Mouse (Mus musculus): ENCODE measurements around the gene Grik2. TPM values are rescaled to one million over a fixed set of nuclear protein-coding genes. Genes with fewer than 3 reads are reported as not detected.
"Not testable (repeated sequence)": the region's sequence is repeated elsewhere in the genome, so short reads cannot be mapped to it uniquely, and the experiment has no call there.

The Grik2 gene
- total RNA-seq, 2 experiments from 2014 or later = 1.7 to 3.1 TPM

- no peak for DNase-seq (ENCODE audit: low spot score in 2 of 2)
These were observed 420.0 kb downstream of the Grik2 start for GRCm38 (mm10) chr10:49368601-49369000.

- no peak for DNase-seq (ENCODE audit: low spot score in 2 of 2)
These were observed 423.3 kb downstream of the Grik2 start for GRCm38 (mm10) chr10:49365262-49365661.

GRCm38 (mm10) chr10:49322413-49322812 lies 466.2 kb downstream of the Grik2 start:
- DNase-seq (ENCODE audit: low spot score in 2 of 2) = no peak

- no peak for DNase-seq (ENCODE audit: low spot score in 2 of 2)
These were observed 468.7 kb downstream of the Grik2 start for GRCm38 (mm10) chr10:49319880-49320279.

GRCm38 (mm10) chr10:49256247-49256939 lies 532.2 kb downstream of the Grik2 start:
- no peak for DNase-seq (ENCODE audit: low spot score in 2 of 2)

DNA sequence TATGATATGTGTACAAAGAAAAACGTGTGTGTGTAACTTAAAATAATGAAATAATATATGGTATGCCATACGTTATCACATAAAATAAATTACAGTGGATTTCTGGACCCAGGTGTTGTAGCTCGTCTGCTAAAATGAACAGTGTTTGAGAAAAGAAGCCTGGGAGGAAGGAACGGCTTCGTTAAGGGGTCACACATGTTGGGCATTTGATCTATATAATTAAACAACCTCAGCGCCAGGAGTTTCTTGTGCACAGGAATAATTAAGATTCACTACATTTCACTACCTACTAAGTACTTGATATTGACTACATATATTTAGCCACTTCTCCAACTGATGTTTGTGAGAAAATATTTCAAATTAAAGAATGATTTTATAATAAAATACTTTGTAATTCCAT lies 551.2 kb downstream of the Grik2 start:
- not testable (repeated sequence) for DNase-seq (ENCODE audit: low spot score in 2 of 2)

DNA sequence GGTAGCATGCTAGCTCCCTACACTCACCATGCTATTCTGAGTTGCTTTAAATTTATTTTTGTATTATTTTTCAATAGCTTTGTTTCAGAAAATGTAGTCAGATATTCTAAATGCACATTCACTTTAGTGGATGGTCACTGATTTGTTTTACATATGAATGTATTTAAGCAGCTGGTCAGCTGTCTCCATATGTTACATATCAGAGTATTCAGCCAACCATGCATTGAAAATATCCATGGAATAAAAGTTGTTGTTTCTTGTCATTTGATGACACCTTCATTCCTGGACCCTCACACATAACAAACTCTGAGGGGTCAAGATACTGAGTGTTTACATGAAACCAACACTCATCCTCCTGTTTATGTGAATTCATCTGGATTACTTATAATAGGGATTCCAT lies 551.7 kb downstream of the Grik2 start:
- not testable (repeated sequence) for DNase-seq (ENCODE audit: low spot score in 2 of 2)

- DNase-seq (ENCODE audit: low spot score in 2 of 2) = no peak
These were observed 568.5 kb downstream of the Grik2 start for GRCm38 (mm10) chr10:49220096-49220495.

DNA sequence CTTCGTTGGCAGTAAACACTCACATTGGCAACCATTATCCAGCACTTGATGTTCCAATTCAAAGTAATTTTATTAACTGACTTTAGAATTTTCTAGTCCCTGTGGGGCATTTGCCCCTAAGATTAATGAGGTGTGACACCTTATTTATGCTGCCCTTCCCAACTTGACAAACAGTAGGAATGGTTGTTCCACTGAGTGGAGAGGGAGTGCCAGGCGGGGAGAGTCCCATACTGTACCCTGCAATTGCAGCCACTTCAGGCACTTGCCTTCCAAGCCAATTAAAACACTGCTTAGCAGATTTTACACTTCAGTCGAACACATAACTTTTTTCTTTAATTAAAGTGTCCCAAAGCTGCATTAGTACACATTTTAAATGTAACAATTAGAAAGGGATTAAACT lies 568.9 kb downstream of the Grik2 start:
- DNase-seq (ENCODE audit: low spot score in 2 of 2) = no peak

DNA sequence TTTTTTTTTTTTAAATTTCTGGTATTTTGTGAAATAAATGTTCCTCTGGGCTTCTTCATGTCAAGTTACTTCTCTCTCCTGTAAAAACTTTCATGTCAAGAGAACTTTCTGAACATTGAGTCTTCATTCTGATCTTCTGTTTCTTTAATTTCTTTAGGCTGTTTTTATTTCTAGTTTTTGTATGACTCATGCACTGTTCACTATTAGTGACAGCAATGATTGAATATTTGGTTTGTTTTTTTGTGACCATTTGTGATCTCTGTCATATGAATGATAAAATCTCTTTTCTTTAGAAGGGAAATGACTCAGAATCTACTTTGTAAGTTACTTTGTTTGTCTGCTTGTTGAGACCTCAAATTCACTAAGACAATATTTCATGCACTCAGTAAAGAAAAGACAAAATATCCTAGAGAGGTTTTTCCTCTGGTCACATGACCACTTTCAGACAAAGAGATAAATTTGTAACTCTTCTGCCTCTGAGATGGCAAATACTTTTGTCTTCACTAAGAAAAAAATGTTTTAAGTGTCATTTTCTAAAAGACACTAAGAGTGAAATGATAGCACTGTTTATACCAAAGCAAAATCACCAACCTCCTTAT lies 596.7 kb downstream of the Grik2 start:
- no peak for DNase-seq (ENCODE audit: low spot score in 2 of 2)

DNA sequence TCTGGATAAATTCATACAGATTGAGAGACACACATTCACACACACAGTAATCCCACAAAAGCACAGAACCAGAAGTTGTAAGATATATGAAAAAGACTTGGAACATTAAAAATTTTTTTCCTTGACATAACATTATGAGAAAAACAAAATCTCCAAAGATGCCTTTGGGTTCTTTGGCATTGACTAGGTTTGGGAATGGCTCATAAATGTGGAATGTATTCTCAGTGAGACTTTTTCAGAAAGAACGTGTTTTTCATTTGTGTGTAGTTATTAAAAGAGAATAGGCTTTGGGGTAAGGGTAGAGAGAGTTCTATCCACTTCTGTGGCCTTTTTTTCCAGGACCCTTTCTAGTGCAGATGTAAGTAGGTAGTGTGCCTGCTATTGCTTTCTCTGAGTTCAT lies 597.3 kb downstream of the Grik2 start:
- DNase-seq (ENCODE audit: low spot score in 2 of 2) = no peak

DNA sequence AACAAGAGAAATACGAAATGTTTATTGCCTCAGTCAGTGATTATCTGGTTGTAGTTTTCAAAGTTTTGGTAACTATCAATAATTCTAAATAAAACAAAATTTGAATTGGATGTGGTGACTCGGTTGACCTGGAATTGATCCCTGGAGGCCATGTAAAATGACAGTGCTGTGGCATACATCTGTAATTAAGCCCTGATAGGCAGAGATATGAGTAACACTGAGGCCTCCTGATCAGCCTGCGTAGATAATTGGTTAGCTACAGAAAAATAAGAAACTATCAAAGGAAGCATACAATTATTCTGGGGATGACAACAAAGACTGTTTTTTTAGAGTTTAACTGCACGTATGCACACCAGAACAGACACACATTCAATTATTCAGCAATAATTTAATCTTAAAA lies 634.4 kb downstream of the Grik2 start:
- DNase-seq (ENCODE audit: low spot score in 2 of 2) = no peak

DNA sequence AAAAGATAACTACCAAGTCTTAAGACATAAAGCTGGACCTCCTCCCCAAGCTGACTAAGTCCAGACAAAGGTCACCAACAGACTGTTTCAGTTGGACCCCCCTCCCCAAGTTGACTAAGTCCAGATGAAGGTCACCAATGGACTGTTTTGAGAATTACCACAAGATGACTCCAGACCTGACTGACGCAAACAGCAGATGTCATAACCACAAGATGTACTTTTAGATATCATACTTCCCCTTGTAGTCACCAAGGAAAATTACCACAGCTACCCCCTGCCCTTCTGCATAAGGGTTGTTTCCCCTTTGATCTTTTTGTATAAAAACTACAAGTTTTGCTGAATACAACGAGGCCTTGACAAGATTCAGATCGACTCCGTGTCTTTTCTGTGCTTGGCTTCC lies 637.1 kb downstream of the Grik2 start:
- not testable (repeated sequence) for DNase-seq (ENCODE audit: low spot score in 2 of 2)

GRCm38 (mm10) chr10:49149714-49150113 lies 638.9 kb downstream of the Grik2 start:
- DNase-seq (ENCODE audit: low spot score in 2 of 2) = no peak

DNA sequence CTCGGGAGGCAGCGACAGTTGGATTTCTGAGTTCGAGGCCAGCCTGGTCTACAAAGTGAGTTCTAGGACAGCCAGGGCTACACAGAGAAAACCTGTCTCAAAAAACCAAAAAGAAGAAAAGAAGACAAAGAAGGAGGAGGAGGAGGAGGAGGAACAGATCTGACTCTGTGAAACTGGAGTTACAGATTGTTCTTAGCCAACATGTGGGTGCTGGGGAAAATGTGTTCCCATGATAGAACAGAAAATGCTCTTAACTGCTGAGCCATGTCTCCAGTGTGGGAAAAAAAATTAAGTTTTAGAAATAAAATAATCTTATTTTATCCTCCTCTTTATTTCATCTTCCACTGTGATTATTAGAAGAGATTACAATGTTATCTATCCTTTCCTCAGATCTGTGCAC lies 645.9 kb downstream of the Grik2 start:
- no peak for DNase-seq (ENCODE audit: low spot score in 2 of 2)

- DNase-seq (ENCODE audit: low spot score in 2 of 2) = no peak
These were observed 651.8 kb downstream of the Grik2 start for GRCm38 (mm10) chr10:49136816-49137215.

GRCm38 (mm10) chr10:49131311-49131710 lies 657.3 kb downstream of the Grik2 start:
- no peak for DNase-seq (ENCODE audit: low spot score in 2 of 2)

DNA sequence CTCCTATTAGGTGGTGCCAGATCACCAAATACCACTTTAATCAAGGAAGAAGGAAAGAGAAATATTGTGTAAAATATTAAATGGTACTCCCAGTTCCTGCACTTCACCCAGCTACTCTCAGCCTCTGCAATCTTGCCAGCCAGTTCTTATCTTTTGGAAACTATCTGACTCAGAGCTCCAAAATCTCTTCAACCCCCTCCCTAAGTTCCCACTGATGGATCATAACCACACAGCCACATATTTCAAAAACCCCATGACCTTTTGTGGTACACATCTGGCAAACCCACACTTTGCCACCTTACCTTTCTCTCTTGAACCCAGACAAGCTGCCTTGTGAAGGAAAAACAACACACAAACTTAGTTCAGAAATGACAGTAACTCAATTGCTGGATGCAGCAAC lies 738.2 kb downstream of the Grik2 start:
- no peak for DNase-seq (ENCODE audit: low spot score in 2 of 2)

GRCm38 (mm10) chr10:49049391-49049790 lies 739.2 kb downstream of the Grik2 start:
- DNase-seq (ENCODE audit: low spot score in 2 of 2) = no peak

All from gastrocnemius, postnatal 4 days (tissue).